In genomic region chr12:88987046-88987445, GRCm38 (mm10) we compare ENCODE assay signal across 16 mouse cellular contexts.
A peak's percentile ranks its signal among the peaks of the same experiment; 100 is the strongest.
DNase-seq lines count a peak whose midpoint lies in the region; ATAC-seq and TF ChIP-seq lines count a peak whose summit lies in the region.
"Had no signal": no experiment of that assay in that cellular context is flagged by ENCODE, and none has a peak within 500 bp of the region (broad histone marks: within the 10 kb centered on the region; RNA-seq: fewer than 3 reads in every experiment).

No protein-coding gene starts in this region.

- TF ChIP-seq EP300 in heart, postnatal 0 days (IDR thresholded peaks at IDR 0.05; ENCODE audit: low read depth) = no peak
- TF ChIP-seq EP300 in lung, postnatal 0 days (IDR thresholded peaks at IDR 0.05) = no peak
- TF ChIP-seq EP300 in liver, embryonic 14.5 days (IDR thresholded peaks at IDR 0.05; ENCODE audit: low read depth) = no peak

- peak; percentile 21 for TF ChIP-seq CTCF in heart, postnatal 0 days (IDR thresholded peaks at IDR 0.05; ENCODE audit: low read depth)
- TF ChIP-seq CTCF in lung, postnatal 0 days (IDR thresholded peaks at IDR 0.05) = peak; percentile 35
- TF ChIP-seq CTCF in liver, embryonic 14.5 days (IDR thresholded peaks at IDR 0.05; ENCODE audit: low read depth) = peak; percentile 60

- H3K4me3 ChIP-seq in heart, postnatal 0 days (ENCODE audit: low read depth, low read length) = no peak overlapping the region
- no peak overlapping the region for H3K4me3 ChIP-seq in lung, postnatal 0 days (ENCODE audit: low read depth, low read length)
- H3K4me3 ChIP-seq in liver, embryonic 14.5 days (ENCODE audit: insufficient read depth in 1 of 2, low read depth in 2 of 2, low read length in 2 of 2) = no peak overlapping the region
- H3K4me3 ChIP-seq: lung, embryonic 15.5 days; stomach, embryonic 15.5 days had no signal

- no peak overlapping the region for H3K27ac ChIP-seq in heart, postnatal 0 days (ENCODE audit: low read depth)
- no peak overlapping the region for H3K27ac ChIP-seq in lung, postnatal 0 days (ENCODE audit: low read length)
- no peak overlapping the region for H3K27ac ChIP-seq in liver, embryonic 14.5 days
- H3K27ac ChIP-seq: lung, embryonic 15.5 days; stomach, embryonic 15.5 days had no signal

- H3K4me1 ChIP-seq in heart, postnatal 0 days (ENCODE audit: control insufficient read depth, insufficient read depth) = peaks cover 8% of the 10 kb centered on the region; the same call in 1 of the 2 replicates
- H3K4me1 ChIP-seq in lung, postnatal 0 days (ENCODE audit: insufficient read depth, low read depth, low read length) = no peaks in the 10 kb centered on the region
- H3K4me1 ChIP-seq in liver, embryonic 14.5 days (replicated peaks; ENCODE audit: control insufficient read depth in 2 of 2, insufficient read depth in 2 of 2, low read length in 1 of 2) = peaks cover 40 to 50% of the 10 kb centered on the region in 2 experiments

- WGBS in heart, postnatal 0 days = 46% methylated on average over 4 of the region's 4 CpGs
- WGBS in lung, postnatal 0 days = 42% methylated on average over 4 of the region's 4 CpGs
- 59% methylated on average over 4 of the region's 4 CpGs for WGBS in liver, embryonic 14.5 days (ENCODE audit: insufficient replicate concordance)

- no peak for ATAC-seq in heart, postnatal 0 days (ENCODE audit: insufficient read depth, low read depth)
- no peak for ATAC-seq in lung, postnatal 0 days
- no peak for ATAC-seq in liver, embryonic 14.5 days (ENCODE audit: insufficient read depth)
- ATAC-seq: activated CD4-positive, CD25-positive, alpha-beta regulatory T cell, adult 4 months had no signal

- H3K36me3 ChIP-seq in heart, postnatal 0 days (replicated peaks; ENCODE audit: control insufficient read depth, insufficient read depth, low read length) = no peaks in the 10 kb centered on the region
- no peaks in the 10 kb centered on the region for H3K36me3 ChIP-seq in lung, postnatal 0 days (ENCODE audit: insufficient read depth, low read length)
- H3K36me3 ChIP-seq in liver, embryonic 14.5 days (replicated peaks; ENCODE audit: control insufficient read depth, insufficient read depth, low read depth) = no peaks in the 10 kb centered on the region
- H3K36me3 ChIP-seq: lung, embryonic 15.5 days; stomach, embryonic 15.5 days had no signal

- no peaks in the 10 kb centered on the region for H3K9me3 ChIP-seq in heart, postnatal 0 days (replicated peaks; ENCODE audit: control insufficient read depth, low read length)
- H3K9me3 ChIP-seq in lung, postnatal 0 days (ENCODE audit: low read length) = no peaks in the 10 kb centered on the region
- H3K9me3 ChIP-seq in liver, embryonic 14.5 days (ENCODE audit: control insufficient read depth, low read length) = no peaks in the 10 kb centered on the region
- H3K9me3 ChIP-seq: lung, embryonic 15.5 days; stomach, embryonic 15.5 days had no signal

- peak; percentile 14 for DNase-seq in heart, postnatal 0 days (ENCODE audit: low spot score)
- no peak for DNase-seq in heart, postnatal 10 days
- no peak for DNase-seq in lung, postnatal 0 days (ENCODE audit: low spot score)
- DNase-seq in lung, postnatal 36 days = no peak
- DNase-seq in liver, embryonic 14.5 days (ENCODE audit: low read depth in 3 of 3, low spot score in 3 of 3) = no peak
- peak; percentile 16 for DNase-seq in retina, postnatal 7 days (ENCODE audit: low read depth, low spot score)
- DNase-seq in gastrocnemius, adult 18-20 months (ENCODE audit: low spot score) = no peak
- DNase-seq in heart, postnatal 25 days (ENCODE audit: low spot score) = no peak
- DNase-seq: cerebellum, adult 8-10 months; heart, adult 18-20 months; heart, postnatal 36 days; kidney, adult 18-20 months; thymus, postnatal 36 days had no signal

- intact Hi-C loops in heart, postnatal 10 days (cut with DNase I) = no loop called here
- intact Hi-C loops in heart, postnatal 25 days (cut with DNase I) = loop anchor here (5.0 kb wide), 1 partner anchor 465 kb away; no protein-coding TSS in a partner anchor

- no peak overlapping the region for H3K9ac ChIP-seq in heart, postnatal 0 days (replicated peaks; ENCODE audit: low read depth, low read length)
- H3K9ac ChIP-seq in lung, postnatal 0 days (replicated peaks; ENCODE audit: low read depth) = no peak overlapping the region
- H3K9ac ChIP-seq in liver, embryonic 14.5 days (replicated peaks) = no peak overlapping the region
- H3K9ac ChIP-seq: lung, embryonic 15.5 days; stomach, embryonic 15.5 days had no signal

- no peaks in the 10 kb centered on the region for H3K27me3 ChIP-seq in heart, postnatal 0 days (ENCODE audit: control insufficient read depth, insufficient read depth, low read length)
- no peaks in the 10 kb centered on the region for H3K27me3 ChIP-seq in lung, postnatal 0 days (replicated peaks; ENCODE audit: insufficient read depth, low read length)
- no peaks in the 10 kb centered on the region for H3K27me3 ChIP-seq in liver, embryonic 14.5 days (ENCODE audit: control insufficient read depth, insufficient read depth, low read length)
- H3K27me3 ChIP-seq: lung, embryonic 15.5 days; stomach, embryonic 15.5 days had no signal

- no peak overlapping the region for H3K4me2 ChIP-seq in heart, postnatal 0 days (ENCODE audit: low read depth, low read length)
- no peak overlapping the region for H3K4me2 ChIP-seq in lung, postnatal 0 days (replicated peaks; ENCODE audit: low read depth, low read length)
- no peak overlapping the region for H3K4me2 ChIP-seq in liver, embryonic 14.5 days (ENCODE audit: low read depth)
- H3K4me2 ChIP-seq: lung, embryonic 15.5 days; stomach, embryonic 15.5 days had no signal

Comparison
In these comparisons a context has a peak if more than half of its experiments do, and no peak if none do; other contexts are left out.
1. DNase-seq: peak in heart, postnatal 0 days (single experiment) and retina, postnatal 7 days (single experiment); none in heart, postnatal 10 days (0 of 2), lung, postnatal 0 days (single experiment), lung, postnatal 36 days (single experiment), liver, embryonic 14.5 days (0 of 3), gastrocnemius, adult 18-20 months (single experiment) and heart, postnatal 25 days (single experiment).
2. Peak in every context shown above with its lines, with median percentiles within 50 percentile points of each other: CTCF ChIP-seq.